Mouse (Mus musculus) heart, postnatal 0 days (tissue): ENCODE measurements around the gene Rpp25l. TPM values are rescaled to one million over a fixed set of nuclear protein-coding genes. Genes with fewer than 3 reads are reported as not detected.

Source experiments
- ATAC-seq: fragments of 200-750 bp; cut with Nextera tagmentation; 2 replicates; pipeline ENCODE4 v1.8.0; 2017; ENCODE audit warnings: low read depth, moderate number of reproducible peaks, moderate library complexity; ENCODE audit not compliant: insufficient read depth
- DNase-seq: peaks from one replicate; pipeline ENCODE4 v3.0.0-alpha.2; 2016; ENCODE audit warnings: low spot score
- H3K27ac ChIP-seq: fragments of 300-500 bp; sonication (generic); 2 replicates; pipeline ENCODE4 v1.5.1; 2014; ENCODE audit warnings: low read depth, mild to moderate bottlenecking
- H3K27me3 ChIP-seq: fragments of 300-500 bp; sonication (generic); 2 replicates; pipeline ENCODE4 v1.6.1; 2014; ENCODE audit warnings: low read length, mixed read lengths; ENCODE audit not compliant: control insufficient read depth, insufficient read depth
- H3K36me3 ChIP-seq: fragments of 300-500 bp; sonication (generic); replicated peaks from 2 replicates; pipeline ENCODE4 v1.6.1; 2014; ENCODE audit warnings: low read length, mixed read lengths; ENCODE audit not compliant: control insufficient read depth, insufficient read depth
- H3K4me1 ChIP-seq: fragments of 300-500 bp; sonication (generic); 2 replicates; pipeline ENCODE4 v1.6.1; 2014; ENCODE audit warnings: antibody characterized with exemption; ENCODE audit not compliant: control insufficient read depth, insufficient read depth
- H3K4me2 ChIP-seq: fragments of 300-500 bp; sonication (generic); 2 replicates; pipeline ENCODE4 v1.6.1; 2014; ENCODE audit warnings: low read depth, mild to moderate bottlenecking, low read length, moderate library complexity
- H3K4me3 ChIP-seq: fragments of 300-500 bp; sonication (generic); 2 replicates; pipeline ENCODE4 v1.5.1; 2014; ENCODE audit warnings: low read depth, low read length
- H3K9ac ChIP-seq: fragments of 300-500 bp; sonication (generic); replicated peaks from 2 replicates; pipeline ENCODE4 v1.6.1; 2014; ENCODE audit warnings: low read depth, low read length, mixed read lengths
- H3K9me3 ChIP-seq: fragments of 300-500 bp; sonication (generic); replicated peaks from 2 replicates; pipeline ENCODE4 v1.6.1; 2016; ENCODE audit warnings: low read length; ENCODE audit not compliant: control insufficient read depth
- CTCF ChIP-seq: IDR thresholded peaks from 2 replicates; pipeline ENCODE4 v1.5.1; 2016; ENCODE audit warnings: antibody characterized with exemption, control low read depth, low read depth
- EP300 ChIP-seq: IDR thresholded peaks from 2 replicates; pipeline ENCODE4 v1.6.1; 2016; ENCODE audit warnings: antibody characterized with exemption, low read depth
- WGBS: fragments of 180-500 bp; shearing (Covaris S2); extraction: QIAGEN DNeasy Blood & Tissue Kit; methylation state at CpG from one replicate; pipeline ENCODE4 v1.1.7; 2014; 5-methylcytosine and 5-hydroxymethylcytosine counted together
- polyA plus RNA-seq: library from polyadenylated mRNA; unstranded; fragments of >200 nt; fragmentation: Nextera tagmentation; extraction: Ambion mirVana; gene quantifications from 2 replicates; pipeline ENCODE4 v1.2.1, GENCODE M21; 2015
- total RNA-seq: library from RNA; depleted of rRNA; stranded (reverse); fragments of >200 nt; gene quantifications from 2 replicates; pipeline ENCODE4 v1.2.3, GENCODE M21; 2014; ENCODE audit warnings: low replicate concordance

Gene Rpp25l
- total and polyA plus RNA-seq, 2 experiments from 2014 or later = 38.9 to 49.8 TPM

DNA sequence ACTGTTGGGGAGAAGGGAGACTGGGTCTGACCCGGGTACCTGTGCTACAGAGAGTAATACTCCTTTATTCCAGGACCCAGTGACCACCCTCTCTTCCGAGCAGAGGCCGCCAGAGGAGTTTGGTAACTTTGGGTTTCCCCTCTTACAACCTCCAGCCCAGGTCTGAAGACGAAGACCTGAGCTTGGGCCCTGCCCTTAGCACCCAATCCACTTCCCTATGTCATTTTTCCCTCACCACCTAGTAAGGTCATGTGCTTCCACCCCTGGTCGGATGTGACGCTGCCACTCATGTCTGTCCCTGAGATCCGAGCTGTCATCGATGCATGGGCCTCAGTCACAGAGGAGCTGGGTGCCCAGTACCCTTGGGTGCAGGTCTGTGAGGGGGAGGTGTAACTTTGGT is 43.1 kb upstream of the Rpp25l start:
- H3K27ac ChIP-seq = no peak overlapping the region; the same call in 1 of the 2 replicates
- peak overlapping the region; percentile 76 for H3K4me3 ChIP-seq
- peak overlapping the region; percentile 93 for H3K4me2 ChIP-seq
- TF ChIP-seq EP300 = no peak
- no peak for TF ChIP-seq CTCF
- 68% methylated on average over 8 of the region's 8 CpGs for WGBS
- DNase-seq = no peak
- no peak for ATAC-seq
- peaks cover 27% of the 10 kb centered on the region for H3K4me1 ChIP-seq
- H3K27me3 ChIP-seq = no peaks in the 10 kb centered on the region
- no peaks in the 10 kb centered on the region for H3K9me3 ChIP-seq
- H3K9ac ChIP-seq = peak overlapping the region; percentile 37; the same call in 1 of the 2 replicates
- peaks cover 21% of the 10 kb centered on the region for H3K36me3 ChIP-seq

DNA sequence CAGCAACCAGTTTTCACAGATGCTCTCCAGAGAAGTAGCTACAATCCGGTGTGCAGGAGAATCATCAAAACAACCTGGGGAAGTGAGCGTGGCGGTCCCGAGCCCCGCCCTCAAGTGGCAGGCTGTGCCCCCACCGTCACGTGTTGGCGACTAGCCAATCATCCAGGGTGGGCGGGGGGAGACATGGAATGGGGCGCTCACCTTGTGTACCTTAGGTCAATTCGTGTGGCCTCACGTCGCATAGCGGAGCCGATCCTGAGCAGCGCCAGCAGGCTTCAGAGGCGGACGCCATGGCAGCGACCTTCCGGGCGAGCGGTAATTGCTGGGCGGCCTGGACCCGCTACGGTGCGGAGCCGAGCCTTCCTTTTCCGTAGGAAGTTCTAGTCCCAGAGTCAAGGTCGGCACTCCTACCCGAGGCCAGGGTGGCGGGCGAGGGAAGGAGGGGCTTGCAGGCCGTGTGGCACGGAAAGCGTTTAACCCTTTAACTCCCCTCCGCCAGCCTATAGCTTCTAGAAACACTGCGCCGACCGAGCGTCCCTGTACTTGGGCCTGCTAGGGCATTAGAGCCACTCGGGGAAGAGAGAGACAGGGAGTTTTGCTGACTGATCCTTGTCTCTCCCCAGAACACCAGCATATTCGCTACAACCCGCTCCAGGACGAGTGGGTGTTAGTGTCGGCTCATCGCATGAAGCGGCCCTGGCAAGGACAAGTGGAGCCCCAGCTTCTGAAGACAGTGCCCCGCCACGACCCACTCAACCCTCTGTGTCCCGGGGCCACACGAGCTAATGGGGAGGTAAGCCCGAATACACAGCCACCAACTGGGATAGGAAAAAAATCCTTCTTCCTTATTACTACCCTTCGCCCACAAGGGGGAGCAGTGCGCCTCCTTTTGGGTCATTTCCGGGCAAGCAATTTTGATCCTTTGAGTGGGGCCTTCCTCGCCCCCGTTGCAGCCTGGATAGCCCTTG is 42.3 kb upstream of the Rpp25l start, which contains the start of gene Sigmar1:
Gene Sigmar1, minus strand, starts transcription at position 820 of the 968 bp plus-strand sequence.
- H3K9ac ChIP-seq = peak within 1 kb of the TSS; percentile 91
- peak; percentile 87 for DNase-seq
- TF ChIP-seq EP300 (peak; percentile 17; the same call in 1 of the 2 replicates), CTCF (peak; percentile 89)
- H3K4me1 ChIP-seq = peaks cover 20% of the 10 kb centered on the region
- peak within 1 kb of the TSS; percentile 93 for H3K4me2 ChIP-seq
- under 1% methylated on average over 57 of the region's 57 CpGs for WGBS
- peaks cover 21% of the 10 kb centered on the region for H3K36me3 ChIP-seq
- H3K4me3 ChIP-seq = peak within 1 kb of the TSS; percentile 76
- no peaks in the 10 kb centered on the region for H3K27me3 ChIP-seq
- peak; percentile 64 for ATAC-seq
- no peaks in the 10 kb centered on the region for H3K9me3 ChIP-seq
- H3K27ac ChIP-seq = peak within 1 kb of the TSS; percentile 96

DNA sequence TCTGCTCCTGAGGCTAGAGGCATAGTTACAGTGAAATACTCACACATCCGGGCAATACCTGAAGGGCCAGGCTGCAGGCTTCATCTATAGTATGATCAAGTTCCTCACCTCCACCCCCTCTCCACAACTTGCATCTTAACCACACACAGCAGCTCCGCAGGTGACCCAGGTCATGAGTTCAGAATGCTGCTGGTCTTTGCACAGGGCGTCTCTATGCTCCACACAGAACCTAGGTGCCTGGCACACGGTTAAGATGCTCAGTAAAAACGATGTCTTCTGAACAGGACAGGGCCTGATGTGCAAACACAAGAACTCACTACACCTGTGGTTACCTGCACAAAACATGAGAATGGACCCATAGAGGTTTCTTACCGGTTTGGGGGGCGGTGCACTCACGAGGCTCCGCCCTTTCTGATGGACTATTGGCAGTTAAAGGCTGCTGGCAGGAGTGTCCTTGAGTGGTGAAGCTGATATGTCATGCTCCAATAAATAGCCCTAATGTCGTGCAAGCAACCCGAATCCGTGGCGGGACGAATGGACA is 41.5 kb upstream of the Rpp25l start, which contains the start of gene Galt:
Gene Galt, plus strand, starts transcription at position 432 of the 541 bp plus-strand sequence.
- DNase-seq = peak; percentile 28
- TF ChIP-seq CTCF (no peak), EP300 (no peak)
- Histone ChIP-seq H3K9me3 (no peaks in the 10 kb centered on the region), H3K9ac (peak within 1 kb of the TSS; percentile 91), H3K36me3 (peaks cover 21% of the 10 kb centered on the region), H3K4me2 (peak within 1 kb of the TSS; percentile 93), H3K27ac (peak within 1 kb of the TSS; percentile 96), H3K27me3 (no peaks in the 10 kb centered on the region), H3K4me1 (peaks cover 18% of the 10 kb centered on the region), H3K4me3 (peak within 1 kb of the TSS; percentile 76)
- peak; percentile 47 for ATAC-seq
- 13% methylated on average over 14 of the region's 14 CpGs for WGBS

DNA sequence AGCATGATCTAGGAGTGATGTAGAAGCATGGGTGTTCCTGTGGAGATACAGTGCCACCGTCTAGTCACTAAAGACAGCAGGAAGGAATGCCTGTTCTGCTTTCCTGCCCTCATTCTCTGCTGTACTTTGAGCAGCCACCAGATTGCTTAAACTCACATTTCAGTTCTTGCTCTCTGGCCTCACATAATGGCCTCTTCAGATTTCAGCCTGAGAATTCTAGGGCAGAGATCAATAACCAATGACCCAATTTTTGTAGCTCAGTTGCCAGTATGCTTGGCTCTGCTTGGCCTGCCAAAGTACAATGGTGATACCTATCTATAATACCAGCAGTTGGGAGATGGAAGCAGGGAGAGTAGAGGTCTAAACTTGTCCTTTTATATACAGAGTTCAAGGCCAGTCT is 31.7 kb upstream of the Rpp25l start:
- TF ChIP-seq CTCF (no peak), EP300 (no peak)
- 68% methylated on average over 1 of the region's 1 CpGs for WGBS

DNA sequence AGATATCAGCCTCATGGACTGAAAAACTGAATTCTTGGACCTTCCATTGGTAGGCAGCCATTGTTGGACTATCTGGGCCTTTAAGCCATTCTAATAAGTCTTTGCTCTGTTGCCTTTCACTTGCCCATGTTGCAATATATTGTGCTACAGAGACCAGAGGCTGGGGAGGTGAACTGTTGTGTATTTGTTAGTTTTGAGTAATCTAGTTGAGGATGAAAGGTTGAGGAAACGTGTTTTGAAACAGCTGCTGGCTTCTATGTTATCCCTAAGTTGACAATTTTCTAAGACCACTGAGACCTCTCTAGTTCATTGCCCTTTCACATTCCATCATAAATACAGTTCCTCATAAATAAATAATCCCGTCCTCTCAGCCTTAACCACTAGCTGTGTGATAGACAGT is 30.8 kb upstream of the Rpp25l start:
- no peak for ATAC-seq
- Histone ChIP-seq H3K9ac (no peak overlapping the region), H3K36me3 (peaks cover 2% of the 10 kb centered on the region; the same call in 1 of the 2 replicates), H3K4me1 (peaks cover 14% of the 10 kb centered on the region), H3K27ac (no peak overlapping the region), H3K4me2 (no peak overlapping the region), H3K4me3 (no peak overlapping the region), H3K9me3 (no peaks in the 10 kb centered on the region), H3K27me3 (no peaks in the 10 kb centered on the region)
- no peak for TF ChIP-seq EP300
- no peak for TF ChIP-seq CTCF
- 64% methylated on average over 2 of the region's 2 CpGs for WGBS
- no peak for DNase-seq

More for the DNA sequence above, 31.7 kb upstream of the Rpp25l start:
- no peak overlapping the region for H3K4me3 ChIP-seq
- H3K36me3 ChIP-seq = no peaks in the 10 kb centered on the region
- peaks cover 10% of the 10 kb centered on the region for H3K4me1 ChIP-seq
- H3K9ac ChIP-seq = no peak overlapping the region
- DNase-seq = no peak
- no peak overlapping the region for H3K4me2 ChIP-seq
- no peak overlapping the region for H3K27ac ChIP-seq
- H3K27me3 ChIP-seq = no peaks in the 10 kb centered on the region
- H3K9me3 ChIP-seq = no peaks in the 10 kb centered on the region
- no peak for ATAC-seq
